Mouse (Mus musculus): Measurements from ENCODE around the gene Dhx32. TPM values are rescaled to one million over a fixed set of nuclear protein-coding genes. Genes with fewer than 3 reads are reported as not detected.

Gene Dhx32
- polyA plus RNA-seq, 1 experiment: not detected

GRCm38 (mm10) chr7:133781583-133781982 lies 943 bp downstream of the Dhx32 start:
- Histone ChIP-seq H3K4me1 (ENCODE audit: control insufficient read depth, insufficient read depth, low read length) (peaks cover 6% of the 10 kb centered on the region), H3K27ac (ENCODE audit: insufficient read depth, low read depth, low read length) (no peak overlapping the region), H3K4me3 (ENCODE audit: insufficient read depth, low read depth, low read length) (no peak overlapping the region)
- 77% methylated on average over 6 of the region's 6 CpGs for WGBS
- TF ChIP-seq POLR2A (IDR thresholded peaks at IDR 0.05; ENCODE audit: insufficient read depth, low read depth, low read length) (no peak), CTCF (IDR thresholded peaks at IDR 0.05; ENCODE audit: insufficient read depth, low read depth, low read length) (no peak)

DNA sequence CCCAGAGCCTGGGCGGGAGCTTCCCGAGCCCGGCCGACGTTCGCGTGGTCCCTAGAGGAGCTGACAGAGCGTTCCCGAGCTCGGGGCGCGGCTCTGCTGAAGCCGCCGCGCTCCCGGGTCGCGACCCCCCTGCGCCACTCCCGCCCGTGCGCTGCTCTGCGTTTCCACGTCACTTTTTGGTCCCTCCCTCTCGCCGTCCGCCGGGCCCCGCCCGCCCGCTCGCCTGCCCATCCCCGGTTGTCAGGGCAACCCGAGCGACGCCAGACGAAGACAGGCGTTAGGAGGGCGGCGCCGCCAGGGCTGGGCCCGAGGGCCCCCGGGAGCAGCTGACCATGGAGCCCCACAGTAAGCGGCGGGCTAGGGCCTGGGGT lies 5.9 kb downstream of the Dhx32 start, which contains the start of gene Fank1:
Fank1 (plus strand) TSS at position 236 of the 371 bp plus-strand sequence.
- peak within 1 kb of the TSS; percentile 11 for H3K27ac ChIP-seq (ENCODE audit: insufficient read depth, low read depth, low read length)
- H3K4me1 ChIP-seq (ENCODE audit: control insufficient read depth, insufficient read depth, low read length): peaks cover 5% of the 10 kb centered on the region
- TF ChIP-seq CTCF (IDR thresholded peaks at IDR 0.05; ENCODE audit: insufficient read depth, low read depth, low read length) (no peak), POLR2A (IDR thresholded peaks at IDR 0.05; ENCODE audit: insufficient read depth, low read depth, low read length) (peak; percentile 32; the same call in 1 of the 2 replicates)
- under 1% methylated on average over 45 of the region's 45 CpGs for WGBS
- H3K4me3 ChIP-seq (ENCODE audit: insufficient read depth, low read depth, low read length): peak within 1 kb of the TSS; percentile 82

- peak overlapping the region; percentile 11 for H3K27ac ChIP-seq (ENCODE audit: insufficient read depth, low read depth, low read length)
- H3K4me1 ChIP-seq (ENCODE audit: control insufficient read depth, insufficient read depth, low read length): peaks cover 5% of the 10 kb centered on the region
- H3K4me3 ChIP-seq (ENCODE audit: insufficient read depth, low read depth, low read length): peak overlapping the region; percentile 82
- no peak for TF ChIP-seq POLR2A (IDR thresholded peaks at IDR 0.05; ENCODE audit: insufficient read depth, low read depth, low read length)
- no peak for TF ChIP-seq CTCF (IDR thresholded peaks at IDR 0.05; ENCODE audit: insufficient read depth, low read depth, low read length)
- 4% methylated on average over 38 of the region's 38 CpGs for WGBS
These were observed 6.5 kb downstream of the Dhx32 start for GRCm38 (mm10) chr7:133775796-133776625.

GRCm38 (mm10) chr7:133775179-133775578 lies 7.3 kb downstream of the Dhx32 start:
- TF ChIP-seq CTCF (IDR thresholded peaks at IDR 0.05; ENCODE audit: insufficient read depth, low read depth, low read length) (no peak), POLR2A (IDR thresholded peaks at IDR 0.05; ENCODE audit: insufficient read depth, low read depth, low read length) (no peak)
- H3K4me3 ChIP-seq (ENCODE audit: insufficient read depth, low read depth, low read length): no peak overlapping the region
- 44% methylated on average over 5 of the region's 5 CpGs for WGBS
- H3K4me1 ChIP-seq (ENCODE audit: control insufficient read depth, insufficient read depth, low read length): peaks cover 6% of the 10 kb centered on the region
- H3K27ac ChIP-seq (ENCODE audit: insufficient read depth, low read depth, low read length): peak overlapping the region; percentile 11; the same call in 1 of the 2 replicates

- peak overlapping the region; percentile 3; the same call in 1 of the 2 replicates for H3K27ac ChIP-seq (ENCODE audit: insufficient read depth, low read depth, low read length)
- H3K4me1 ChIP-seq (ENCODE audit: control insufficient read depth, insufficient read depth, low read length): peaks cover 29% of the 10 kb centered on the region
- H3K4me3 ChIP-seq (ENCODE audit: insufficient read depth, low read depth, low read length): no peak overlapping the region
- no peak for TF ChIP-seq POLR2A (IDR thresholded peaks at IDR 0.05; ENCODE audit: insufficient read depth, low read depth, low read length)
- TF ChIP-seq CTCF (IDR thresholded peaks at IDR 0.05; ENCODE audit: insufficient read depth, low read depth, low read length): no peak
- 31% methylated on average over 5 of the region's 5 CpGs for WGBS
These were observed 14.0 kb downstream of the Dhx32 start for GRCm38 (mm10) chr7:133768517-133768916.

DNA sequence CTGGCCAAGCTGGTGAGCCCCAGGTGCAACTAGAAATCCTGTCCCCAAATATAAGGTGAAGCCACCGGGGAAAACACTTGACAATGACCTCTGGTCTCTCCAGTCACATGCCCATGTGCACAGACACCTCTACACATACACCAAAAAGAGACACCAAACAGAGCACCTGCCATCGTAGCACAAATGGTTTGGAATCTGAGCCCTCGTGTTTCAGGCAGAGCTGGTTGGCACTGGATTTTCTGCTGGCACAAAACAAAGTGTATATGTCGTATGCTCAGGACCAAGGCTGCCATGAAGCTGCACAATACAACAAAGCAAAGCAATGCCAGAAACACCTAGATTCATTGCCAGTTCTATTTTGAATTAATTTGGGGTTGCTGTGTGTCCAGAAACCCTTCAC lies 14.5 kb downstream of the Dhx32 start:
- H3K27ac ChIP-seq (ENCODE audit: insufficient read depth, low read depth, low read length): 0 out of 2 replicates have a peak overlapping the region, but pooled peaks have one; percentile 3
- TF ChIP-seq POLR2A (IDR thresholded peaks at IDR 0.05; ENCODE audit: insufficient read depth, low read depth, low read length) (no peak), CTCF (IDR thresholded peaks at IDR 0.05; ENCODE audit: insufficient read depth, low read depth, low read length) (no peak)
- H3K4me1 ChIP-seq (ENCODE audit: control insufficient read depth, insufficient read depth, low read length): peaks cover 29% of the 10 kb centered on the region
- WGBS: 45% methylated on average over 4 of the region's 4 CpGs
- H3K4me3 ChIP-seq (ENCODE audit: insufficient read depth, low read depth, low read length): no peak overlapping the region

GRCm38 (mm10) chr7:133765849-133766243 lies 16.7 kb downstream of the Dhx32 start:
- peak overlapping the region; percentile 12; the same call in 1 of the 2 replicates for H3K27ac ChIP-seq (ENCODE audit: insufficient read depth, low read depth, low read length)
- 35% methylated on average over 13 of the region's 13 CpGs for WGBS

DNA sequence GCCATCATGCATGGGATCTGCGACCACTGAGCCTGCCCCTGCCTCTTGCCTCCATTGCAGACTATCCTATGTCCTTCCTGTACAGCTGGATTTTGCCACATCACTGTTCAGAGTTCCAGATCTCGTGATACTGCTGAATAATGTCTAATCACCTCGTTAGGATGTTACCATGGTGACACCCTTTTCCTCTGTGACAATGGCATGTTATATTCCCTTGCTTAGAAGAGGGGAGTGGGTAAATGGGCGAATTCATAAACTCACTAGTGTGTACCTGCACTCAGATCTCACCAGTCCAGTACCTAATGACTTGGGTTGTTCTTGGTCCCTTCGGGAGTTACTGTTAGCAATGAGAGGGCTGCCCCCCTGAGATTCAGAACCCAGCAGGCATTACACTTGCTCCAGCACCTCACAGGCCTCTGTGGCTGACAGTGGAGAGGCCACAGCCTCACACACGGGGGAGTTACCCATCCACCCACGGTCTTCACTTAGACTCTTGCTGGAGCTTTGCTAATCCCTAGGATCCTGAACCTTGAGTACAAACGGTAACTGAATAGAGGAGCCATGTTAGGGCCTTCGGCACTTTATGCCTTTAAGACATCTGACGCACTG lies 17.2 kb downstream of the Dhx32 start:
- no peak for TF ChIP-seq CTCF (IDR thresholded peaks at IDR 0.05; ENCODE audit: insufficient read depth, low read depth, low read length)
- TF ChIP-seq POLR2A (IDR thresholded peaks at IDR 0.05; ENCODE audit: insufficient read depth, low read depth, low read length): no peak
- Histone ChIP-seq H3K27ac (ENCODE audit: insufficient read depth, low read depth, low read length) (peak overlapping the region; percentile 12; the same call in 1 of the 2 replicates), H3K4me1 (ENCODE audit: control insufficient read depth, insufficient read depth, low read length) (peaks cover 25% of the 10 kb centered on the region), H3K4me3 (ENCODE audit: insufficient read depth, low read depth, low read length) (no peak overlapping the region)
- WGBS: 35% methylated on average over 10 of the region's 10 CpGs

More at GRCm38 (mm10) chr7:133765849-133766243, 16.7 kb downstream of the Dhx32 start:
- Histone ChIP-seq H3K4me1 (ENCODE audit: control insufficient read depth, insufficient read depth, low read length) (peaks cover 27% of the 10 kb centered on the region), H3K4me3 (ENCODE audit: insufficient read depth, low read depth, low read length) (no peak overlapping the region)
- no peak for TF ChIP-seq CTCF (IDR thresholded peaks at IDR 0.05; ENCODE audit: insufficient read depth, low read depth, low read length)
- TF ChIP-seq POLR2A (IDR thresholded peaks at IDR 0.05; ENCODE audit: insufficient read depth, low read depth, low read length): no peak

GRCm38 (mm10) chr7:133764425-133764824 lies 18.1 kb downstream of the Dhx32 start:
- Histone ChIP-seq H3K4me1 (ENCODE audit: control insufficient read depth, insufficient read depth, low read length) (peaks cover 32% of the 10 kb centered on the region), H3K4me3 (ENCODE audit: insufficient read depth, low read depth, low read length) (no peak overlapping the region), H3K27ac (ENCODE audit: insufficient read depth, low read depth, low read length) (no peak overlapping the region)
- WGBS: 78% methylated on average over 2 of the region's 2 CpGs
- TF ChIP-seq POLR2A (IDR thresholded peaks at IDR 0.05; ENCODE audit: insufficient read depth, low read depth, low read length) (no peak), CTCF (IDR thresholded peaks at IDR 0.05; ENCODE audit: insufficient read depth, low read depth, low read length) (no peak)
